Mouse (Mus musculus): ENCODE data around the gene Pkn3. TPM values are rescaled to one million over a fixed set of nuclear protein-coding genes. Genes with fewer than 3 reads are reported as not detected.
A peak's percentile ranks its signal among the peaks of the same experiment; 100 is the strongest.

The Pkn3 gene
- total and polyA plus RNA-seq, 3 experiments = 8.8 to 13.6 (median 10.4) TPM

DNA sequence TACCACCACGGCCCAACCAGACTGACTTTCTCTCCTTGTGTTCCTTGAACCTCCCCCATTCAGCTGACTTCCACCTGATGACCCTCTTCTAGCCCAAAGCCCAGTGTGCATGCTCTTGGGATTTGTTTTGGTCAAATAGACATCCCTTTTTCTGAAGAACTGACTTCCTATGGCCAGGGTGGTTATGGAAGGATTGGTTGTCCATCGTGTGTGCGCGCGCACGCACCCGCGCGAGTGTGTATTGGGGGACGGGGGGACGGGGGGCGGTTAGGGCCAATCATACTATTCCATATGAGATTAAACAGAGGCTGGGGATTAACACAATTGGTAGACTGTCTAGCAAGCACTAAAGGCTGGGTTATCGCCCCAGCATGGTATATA is 16.7 kb downstream of the Pkn3 start:
- H3K4me1 ChIP-seq (ENCODE audit: control insufficient read depth, insufficient read depth, low read length) = no peaks in the 10 kb centered on the region
- no peak for DNase-seq
- intact Hi-C loops (cut with DNase I) = no loop called here
- peak overlapping the region; percentile 76 for H3K4me3 ChIP-seq
- H3K27me3 ChIP-seq (ENCODE audit: control insufficient read depth, insufficient read depth, low read length) = no peaks in the 10 kb centered on the region
- H3K79me2 ChIP-seq (replicated peaks; ENCODE audit: control insufficient read depth, insufficient read depth, low read length) = no peaks in the 10 kb centered on the region
- no peaks in the 10 kb centered on the region for H3K36me3 ChIP-seq (ENCODE audit: control insufficient read depth, insufficient read depth, low read length)
- WGBS = 5% methylated on average over 13 of the region's 13 CpGs
- peak overlapping the region; percentile 5 for H3K9ac ChIP-seq (ENCODE audit: low read depth, low read length)
- H3K27ac ChIP-seq = peak overlapping the region; percentile 86
- TF ChIP-seq POLR2A (IDR thresholded peaks at IDR 0.05; ENCODE audit: insufficient read depth, low read depth, low read length) (no peak), EP300 (IDR thresholded peaks at IDR 0.05; ENCODE audit: insufficient read depth, low read depth, low read length) (no peak), CTCF (IDR thresholded peaks at IDR 0.05) (no peak)

GRCm38 (mm10) chr2:30095882-30096527 is 18.5 kb downstream of the Pkn3 start:
- no peak overlapping the region for H3K9ac ChIP-seq (ENCODE audit: low read depth, low read length)
- TF ChIP-seq EP300 (IDR thresholded peaks at IDR 0.05; ENCODE audit: insufficient read depth, low read depth, low read length) (peak; percentile 77; the same call in 1 of the 2 replicates), POLR2A (IDR thresholded peaks at IDR 0.05; ENCODE audit: insufficient read depth, low read depth, low read length) (no peak), CTCF (IDR thresholded peaks at IDR 0.05) (peak; percentile 89)
- 80% methylated on average over 2 of the region's 2 CpGs for WGBS
- no peaks in the 10 kb centered on the region for H3K79me2 ChIP-seq (replicated peaks; ENCODE audit: control insufficient read depth, insufficient read depth, low read length)
- no peak overlapping the region for H3K4me3 ChIP-seq
- DNase-seq = peak; percentile 58 to 65
- H3K27ac ChIP-seq = no peak overlapping the region
- intact Hi-C loops (cut with DNase I) = loop anchor here (2.0 kb wide), 1 partner anchor 53 kb away; no protein-coding TSS in a partner anchor
- H3K36me3 ChIP-seq (ENCODE audit: control insufficient read depth, insufficient read depth, low read length) = no peaks in the 10 kb centered on the region
- H3K27me3 ChIP-seq (ENCODE audit: control insufficient read depth, insufficient read depth, low read length) = no peaks in the 10 kb centered on the region
- H3K4me1 ChIP-seq (ENCODE audit: control insufficient read depth, insufficient read depth, low read length) = no peaks in the 10 kb centered on the region

- DNase-seq = no peak
- H3K79me2 ChIP-seq (replicated peaks; ENCODE audit: control insufficient read depth, insufficient read depth, low read length) = no peaks in the 10 kb centered on the region
- intact Hi-C loops (cut with DNase I) = loop anchor here (10.0 kb wide), 1 partner anchor 55 kb away; no protein-coding TSS in a partner anchor
- no peak overlapping the region for H3K27ac ChIP-seq
- H3K36me3 ChIP-seq (ENCODE audit: control insufficient read depth, insufficient read depth, low read length) = no peaks in the 10 kb centered on the region
- no peak overlapping the region for H3K9ac ChIP-seq (ENCODE audit: low read depth, low read length)
- H3K27me3 ChIP-seq (ENCODE audit: control insufficient read depth, insufficient read depth, low read length) = no peaks in the 10 kb centered on the region
- TF ChIP-seq POLR2A (IDR thresholded peaks at IDR 0.05; ENCODE audit: insufficient read depth, low read depth, low read length) = no peak
- peak; percentile 20 for TF ChIP-seq CTCF (IDR thresholded peaks at IDR 0.05)
- no peak overlapping the region for H3K4me3 ChIP-seq
- WGBS = 65% methylated on average over 4 of the region's 4 CpGs
- no peaks in the 10 kb centered on the region for H3K4me1 ChIP-seq (ENCODE audit: control insufficient read depth, insufficient read depth, low read length)
These were observed 22.7 kb downstream of the Pkn3 start for GRCm38 (mm10) chr2:30100214-30100613.

DNA sequence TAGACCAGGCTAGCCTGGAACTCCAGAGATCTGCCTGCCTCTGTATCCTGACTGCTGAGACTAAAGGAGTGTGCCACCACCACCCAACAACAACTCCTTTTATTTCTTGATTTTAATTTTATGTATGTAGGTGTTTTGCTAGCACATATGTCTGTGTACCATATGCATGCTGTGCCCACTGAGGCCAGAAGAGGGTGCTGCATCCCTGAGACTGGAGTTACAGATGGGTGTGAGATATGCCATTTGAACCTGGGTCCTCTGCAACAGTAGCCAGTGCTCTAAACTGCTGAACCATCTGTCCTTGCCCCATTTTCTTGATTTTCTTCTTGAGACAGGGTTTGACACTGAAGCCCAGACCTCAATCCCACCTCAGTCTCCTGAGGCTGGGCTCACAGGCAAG is 28.9 kb downstream of the Pkn3 start:
- intact Hi-C loops (cut with DNase I) = loop anchor here (10.0 kb wide), 1 partner anchor 48 kb away; no protein-coding TSS in a partner anchor
- DNase-seq = peak in 1 of 2 experiments; percentile 63

GRCm38 (mm10) chr2:30107646-30108045 is 30.2 kb downstream of the Pkn3 start:
- no peaks in the 10 kb centered on the region for H3K27me3 ChIP-seq (ENCODE audit: control insufficient read depth, insufficient read depth, low read length)
- no peak for DNase-seq
- TF ChIP-seq EP300 (IDR thresholded peaks at IDR 0.05; ENCODE audit: insufficient read depth, low read depth, low read length) = no peak
- no peak overlapping the region for H3K27ac ChIP-seq
- H3K36me3 ChIP-seq (ENCODE audit: control insufficient read depth, insufficient read depth, low read length) = no peaks in the 10 kb centered on the region
- H3K4me1 ChIP-seq (ENCODE audit: control insufficient read depth, insufficient read depth, low read length) = no peaks in the 10 kb centered on the region
- no peaks in the 10 kb centered on the region for H3K79me2 ChIP-seq (replicated peaks; ENCODE audit: control insufficient read depth, insufficient read depth, low read length)
- no peak overlapping the region for H3K9ac ChIP-seq (ENCODE audit: low read depth, low read length)
- intact Hi-C loops (cut with DNase I) = loop anchor here (10.0 kb wide), 1 partner anchor 47 kb away; no protein-coding TSS in a partner anchor
- 86% methylated on average over 5 of the region's 5 CpGs for WGBS
- no peak overlapping the region for H3K4me3 ChIP-seq

More for the DNA sequence above, 28.9 kb downstream of the Pkn3 start:
- no peak overlapping the region for H3K9ac ChIP-seq (ENCODE audit: low read depth, low read length)
- H3K36me3 ChIP-seq (ENCODE audit: control insufficient read depth, insufficient read depth, low read length) = no peaks in the 10 kb centered on the region
- H3K4me3 ChIP-seq = no peak overlapping the region
- no peaks in the 10 kb centered on the region for H3K79me2 ChIP-seq (replicated peaks; ENCODE audit: control insufficient read depth, insufficient read depth, low read length)
- no peak overlapping the region for H3K27ac ChIP-seq
- no peaks in the 10 kb centered on the region for H3K27me3 ChIP-seq (ENCODE audit: control insufficient read depth, insufficient read depth, low read length)
- peak; percentile 78 for TF ChIP-seq CTCF (IDR thresholded peaks at IDR 0.05)
- 0 out of 2 replicates have a peak, but pooled peaks have one; percentile 18 for TF ChIP-seq EP300 (IDR thresholded peaks at IDR 0.05; ENCODE audit: insufficient read depth, low read depth, low read length)
- TF ChIP-seq POLR2A (IDR thresholded peaks at IDR 0.05; ENCODE audit: insufficient read depth, low read depth, low read length) = no peak
- H3K4me1 ChIP-seq (ENCODE audit: control insufficient read depth, insufficient read depth, low read length) = no peaks in the 10 kb centered on the region

DNA sequence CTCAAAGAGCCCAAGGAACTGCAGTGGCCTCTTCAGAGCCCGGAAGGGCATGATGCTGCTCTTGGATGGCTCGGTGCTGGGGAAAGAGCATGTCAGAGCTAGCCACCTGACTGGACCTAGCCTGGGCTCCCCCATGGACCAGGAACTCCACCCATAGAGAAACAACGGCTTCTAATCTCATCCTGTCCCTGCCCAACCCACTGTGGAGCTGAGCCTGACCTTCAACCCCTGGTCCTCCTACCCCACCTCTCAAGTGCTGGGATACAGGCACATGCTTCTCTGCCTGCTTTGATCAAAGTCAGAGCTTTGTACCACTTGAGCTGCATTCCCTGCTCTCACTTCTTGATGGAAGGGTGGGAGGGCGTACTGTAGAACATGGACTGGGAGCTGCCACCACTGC is 30.8 kb downstream of the Pkn3 start:
- H3K27me3 ChIP-seq (ENCODE audit: control insufficient read depth, insufficient read depth, low read length) = no peaks in the 10 kb centered on the region
- no peak overlapping the region for H3K27ac ChIP-seq
- intact Hi-C loops (cut with DNase I) = loop anchor here (10.0 kb wide), 1 partner anchor 47 kb away; no protein-coding TSS in a partner anchor
- no peak for DNase-seq
- no peak overlapping the region for H3K9ac ChIP-seq (ENCODE audit: low read depth, low read length)
- H3K36me3 ChIP-seq (ENCODE audit: control insufficient read depth, insufficient read depth, low read length) = no peaks in the 10 kb centered on the region
- no peaks in the 10 kb centered on the region for H3K4me1 ChIP-seq (ENCODE audit: control insufficient read depth, insufficient read depth, low read length)
- H3K4me3 ChIP-seq = no peak overlapping the region
- no peak for TF ChIP-seq CTCF (IDR thresholded peaks at IDR 0.05)
- TF ChIP-seq EP300 (IDR thresholded peaks at IDR 0.05; ENCODE audit: insufficient read depth, low read depth, low read length) = no peak
- no peaks in the 10 kb centered on the region for H3K79me2 ChIP-seq (replicated peaks; ENCODE audit: control insufficient read depth, insufficient read depth, low read length)
- 87% methylated on average over 4 of the region's 4 CpGs for WGBS

All from heart, adult 2 months (tissue).